Mouse (Mus musculus): Measurements from ENCODE around the gene Ovol1. TPM values are rescaled to one million over a fixed set of nuclear protein-coding genes. Genes with fewer than 3 reads are reported as not detected.

Ovol1 gene
- polyA plus RNA-seq, 1 experiment from 2014 or later, result 0.35 TPM

DNA sequence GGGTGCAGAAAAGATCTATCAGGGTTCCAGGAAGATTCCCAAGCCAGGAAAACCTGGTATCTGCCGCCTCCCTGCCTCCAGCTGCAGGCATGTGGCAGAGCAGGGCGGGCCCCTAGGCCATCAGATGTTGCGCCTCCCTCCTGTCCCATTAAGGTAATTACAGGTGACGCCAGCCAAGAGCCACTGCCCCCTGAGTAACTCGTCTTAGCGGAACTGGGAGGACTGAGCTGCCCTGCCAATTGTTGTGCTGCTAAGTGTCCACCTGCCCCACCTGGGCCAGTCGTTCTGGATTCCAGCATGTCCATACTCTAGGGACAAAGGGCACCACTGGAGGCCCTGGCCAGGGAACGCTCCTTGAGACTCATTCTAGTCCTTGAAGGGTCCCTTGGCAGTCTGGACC is 6.6 kb downstream of the Ovol1 start:
- Histone ChIP-seq H3K27ac (ENCODE audit: low read depth, low read length) (no peak overlapping the region), H3K4me3 (ENCODE audit: low read depth, low read length) (no peak overlapping the region), H3K4me1 (replicated peaks; ENCODE audit: control insufficient read depth, insufficient read depth, low read length) (no peaks in the 10 kb centered on the region), H3K9ac (ENCODE audit: low read length) (no peak overlapping the region), H3K36me3 (ENCODE audit: control insufficient read depth, insufficient read depth, low read length) (no peaks in the 10 kb centered on the region), H3K4me2 (ENCODE audit: low read depth, low read length, severe bottlenecking) (no peak overlapping the region), H3K27me3 (ENCODE audit: control insufficient read depth, insufficient read depth, low read length) (peaks cover 16% of the 10 kb centered on the region), H3K9me3 (ENCODE audit: control insufficient read depth, low read length) (no peaks in the 10 kb centered on the region)
- 57% methylated on average over 8 of the region's 8 CpGs for WGBS
- ATAC-seq (replicated peaks; ENCODE audit: low FRiP score), result no peak
- DNase-seq (ENCODE audit: low spot score), result no peak

DNA sequence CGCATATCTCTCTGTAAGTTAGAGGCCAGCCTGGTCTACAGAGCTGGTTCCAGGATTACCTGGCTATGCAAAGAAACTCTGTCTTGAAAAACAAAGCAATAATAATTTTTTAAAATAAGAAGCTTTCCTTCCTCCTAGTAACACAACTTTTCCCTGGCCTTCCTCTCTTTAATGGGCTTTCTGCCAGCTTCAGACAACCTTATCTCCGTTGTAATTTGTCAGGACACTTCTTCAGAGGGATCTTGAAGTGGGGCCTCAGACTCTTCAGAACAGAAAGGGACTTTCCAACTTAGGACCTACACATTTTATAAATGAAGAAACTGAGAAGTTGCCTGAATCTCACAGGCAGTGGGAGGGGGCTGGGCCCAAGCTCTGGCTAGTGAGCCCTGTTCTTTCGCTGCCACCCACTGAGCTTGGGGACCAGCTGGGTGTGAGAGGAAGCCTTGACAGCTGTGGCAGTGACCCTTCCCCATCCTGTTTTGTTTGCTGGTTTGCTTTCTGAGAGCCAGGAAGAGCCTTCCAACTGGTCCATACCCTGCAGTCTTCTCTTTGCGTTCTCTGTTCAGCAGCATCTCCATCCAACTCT is 12.9 kb downstream of the Ovol1 start:
- no peaks in the 10 kb centered on the region for H3K27me3 ChIP-seq (ENCODE audit: control insufficient read depth, insufficient read depth, low read length)
- ATAC-seq (replicated peaks; ENCODE audit: low FRiP score), result no peak
- no peaks in the 10 kb centered on the region for H3K9me3 ChIP-seq (ENCODE audit: control insufficient read depth, low read length)
- H3K36me3 ChIP-seq (ENCODE audit: control insufficient read depth, insufficient read depth, low read length), result no peaks in the 10 kb centered on the region
- no peak overlapping the region for H3K27ac ChIP-seq (ENCODE audit: low read depth, low read length)
- H3K4me1 ChIP-seq (replicated peaks; ENCODE audit: control insufficient read depth, insufficient read depth, low read length), result no peaks in the 10 kb centered on the region
- H3K9ac ChIP-seq (ENCODE audit: low read length), result no peak overlapping the region
- H3K4me3 ChIP-seq (ENCODE audit: low read depth, low read length), result no peak overlapping the region
- DNase-seq (ENCODE audit: low spot score), result no peak
- no peak overlapping the region for H3K4me2 ChIP-seq (ENCODE audit: low read depth, low read length, severe bottlenecking)
- WGBS, result 81% methylated on average over 4 of the region's 4 CpGs

DNA sequence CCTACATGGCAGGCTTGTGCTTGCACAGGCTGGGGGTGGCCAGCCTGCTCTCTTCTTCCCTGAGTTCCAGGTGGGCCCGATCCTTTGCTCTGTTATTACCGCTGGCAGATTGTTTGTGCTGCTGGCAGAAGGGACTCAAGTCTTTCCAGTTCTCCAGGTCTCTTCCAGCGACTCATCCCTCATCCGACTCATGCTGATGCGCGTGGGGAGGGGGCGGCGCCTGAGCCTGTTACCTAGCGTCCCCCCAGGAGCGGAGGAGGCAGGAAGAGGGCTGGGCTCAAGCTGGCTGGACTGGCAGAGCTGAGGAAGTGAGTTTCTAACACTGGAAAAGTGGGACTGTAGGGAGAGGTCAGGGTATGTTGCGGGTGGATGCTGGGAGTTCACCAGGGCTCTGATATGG is 16.4 kb downstream of the Ovol1 start:
- 56% methylated on average over 11 of the region's 11 CpGs for WGBS
- no peak overlapping the region for H3K4me3 ChIP-seq (ENCODE audit: low read depth, low read length)
- no peak overlapping the region for H3K9ac ChIP-seq (ENCODE audit: low read length)
- no peak overlapping the region for H3K4me2 ChIP-seq (ENCODE audit: low read depth, low read length, severe bottlenecking)
- ATAC-seq (replicated peaks; ENCODE audit: low FRiP score) (no peak), DNase-seq (ENCODE audit: low spot score) (no peak)
- H3K27ac ChIP-seq (ENCODE audit: low read depth, low read length), result no peak overlapping the region
- H3K36me3 ChIP-seq (ENCODE audit: control insufficient read depth, insufficient read depth, low read length), result no peaks in the 10 kb centered on the region
- no peaks in the 10 kb centered on the region for H3K27me3 ChIP-seq (ENCODE audit: control insufficient read depth, insufficient read depth, low read length)
- no peaks in the 10 kb centered on the region for H3K4me1 ChIP-seq (replicated peaks; ENCODE audit: control insufficient read depth, insufficient read depth, low read length)
- no peaks in the 10 kb centered on the region for H3K9me3 ChIP-seq (ENCODE audit: control insufficient read depth, low read length)

DNA sequence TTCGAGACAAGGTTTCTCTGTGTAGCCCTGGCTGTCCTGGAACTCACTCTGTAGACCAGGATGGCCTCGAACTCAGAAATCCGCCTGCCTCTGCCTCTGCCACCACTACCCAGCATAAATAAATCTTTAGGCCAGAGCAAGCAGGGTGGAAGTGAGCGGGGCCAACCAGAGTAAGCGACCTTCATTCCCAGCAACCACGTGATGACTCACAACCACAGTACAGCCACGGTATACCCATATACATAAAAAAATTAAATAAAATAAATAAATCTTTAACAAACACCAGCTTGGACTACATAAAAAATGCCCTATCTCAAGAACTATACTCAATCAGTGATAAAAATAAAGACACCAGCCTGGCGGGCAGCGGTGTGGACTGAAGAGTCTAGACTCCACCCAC is 17.1 kb downstream of the Ovol1 start:
- H3K9me3 ChIP-seq (ENCODE audit: control insufficient read depth, low read length), result no peaks in the 10 kb centered on the region
- no peak overlapping the region for H3K4me3 ChIP-seq (ENCODE audit: low read depth, low read length)
- no peaks in the 10 kb centered on the region for H3K36me3 ChIP-seq (ENCODE audit: control insufficient read depth, insufficient read depth, low read length)
- DNase-seq (ENCODE audit: low spot score) (no peak), ATAC-seq (replicated peaks; ENCODE audit: low FRiP score) (no peak)
- no peak overlapping the region for H3K27ac ChIP-seq (ENCODE audit: low read depth, low read length)
- no peak overlapping the region for H3K9ac ChIP-seq (ENCODE audit: low read length)
- no peaks in the 10 kb centered on the region for H3K4me1 ChIP-seq (replicated peaks; ENCODE audit: control insufficient read depth, insufficient read depth, low read length)
- no peak overlapping the region for H3K4me2 ChIP-seq (ENCODE audit: low read depth, low read length, severe bottlenecking)
- H3K27me3 ChIP-seq (ENCODE audit: control insufficient read depth, insufficient read depth, low read length), result no peaks in the 10 kb centered on the region
- 92% methylated on average over 9 of the region's 9 CpGs for WGBS

DNA sequence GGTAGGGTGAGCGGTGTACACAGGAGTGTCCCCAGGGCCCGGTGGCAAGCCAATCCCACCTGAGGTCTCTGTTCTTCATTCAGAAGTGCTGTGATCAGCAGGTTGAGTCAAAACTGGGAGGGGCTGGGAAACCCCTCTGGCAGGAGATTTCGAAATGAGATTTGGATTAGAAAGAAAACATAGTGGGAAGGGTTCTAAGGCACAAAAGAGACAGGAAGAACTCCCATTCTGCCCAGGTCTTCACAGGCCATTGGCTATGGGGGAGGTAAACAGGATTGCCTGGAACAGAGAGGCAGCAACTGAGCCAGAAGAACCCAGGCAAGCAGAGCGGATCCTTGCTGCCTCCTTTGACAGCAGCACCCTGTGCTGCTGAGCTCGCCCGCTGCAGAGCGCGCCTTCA is 21.7 kb downstream of the Ovol1 start:
- Histone ChIP-seq H3K27ac (ENCODE audit: low read depth, low read length) (no peak overlapping the region), H3K4me1 (replicated peaks; ENCODE audit: control insufficient read depth, insufficient read depth, low read length) (no peaks in the 10 kb centered on the region), H3K36me3 (ENCODE audit: control insufficient read depth, insufficient read depth, low read length) (no peaks in the 10 kb centered on the region), H3K4me3 (ENCODE audit: low read depth, low read length) (no peak overlapping the region), H3K27me3 (ENCODE audit: control insufficient read depth, insufficient read depth, low read length) (no peaks in the 10 kb centered on the region), H3K9ac (ENCODE audit: low read length) (no peak overlapping the region), H3K4me2 (ENCODE audit: low read depth, low read length, severe bottlenecking) (no peak overlapping the region), H3K9me3 (ENCODE audit: control insufficient read depth, low read length) (no peaks in the 10 kb centered on the region)
- 68% methylated on average over 8 of the region's 8 CpGs for WGBS
- no peak for DNase-seq (ENCODE audit: low spot score)
- ATAC-seq (replicated peaks; ENCODE audit: low FRiP score), result no peak

DNA sequence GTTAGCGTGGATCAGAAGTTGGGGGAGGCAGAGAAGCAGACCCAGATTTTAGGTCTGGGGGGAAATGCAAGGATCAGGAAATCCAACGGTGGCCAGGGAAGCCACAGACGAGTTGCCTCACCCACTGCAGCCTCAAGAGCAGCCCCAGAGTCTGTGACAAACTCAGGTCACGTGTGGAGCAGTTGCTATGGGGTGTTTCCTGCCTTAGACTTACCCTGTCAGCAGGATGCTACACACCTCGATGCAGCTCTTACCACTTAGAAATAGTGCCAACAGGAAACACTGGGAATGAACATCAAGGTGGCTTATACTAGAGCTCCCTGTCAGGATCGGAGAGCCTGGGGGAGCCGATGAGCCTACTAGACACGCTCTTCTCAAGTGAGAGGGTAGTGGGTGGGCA is 27.9 kb downstream of the Ovol1 start:
- ATAC-seq (replicated peaks; ENCODE audit: low FRiP score) (no peak), DNase-seq (ENCODE audit: low spot score) (no peak)
- Histone ChIP-seq H3K27ac (ENCODE audit: low read depth, low read length) (no peak overlapping the region), H3K27me3 (ENCODE audit: control insufficient read depth, insufficient read depth, low read length) (no peaks in the 10 kb centered on the region), H3K4me2 (ENCODE audit: low read depth, low read length, severe bottlenecking) (no peak overlapping the region), H3K4me1 (replicated peaks; ENCODE audit: control insufficient read depth, insufficient read depth, low read length) (peaks cover 4% of the 10 kb centered on the region; the same call in 1 of the 2 replicates), H3K9me3 (ENCODE audit: control insufficient read depth, low read length) (no peaks in the 10 kb centered on the region), H3K36me3 (ENCODE audit: control insufficient read depth, insufficient read depth, low read length) (no peaks in the 10 kb centered on the region), H3K9ac (ENCODE audit: low read length) (no peak overlapping the region), H3K4me3 (ENCODE audit: low read depth, low read length) (no peak overlapping the region)
- 77% methylated on average over 8 of the region's 8 CpGs for WGBS

DNA sequence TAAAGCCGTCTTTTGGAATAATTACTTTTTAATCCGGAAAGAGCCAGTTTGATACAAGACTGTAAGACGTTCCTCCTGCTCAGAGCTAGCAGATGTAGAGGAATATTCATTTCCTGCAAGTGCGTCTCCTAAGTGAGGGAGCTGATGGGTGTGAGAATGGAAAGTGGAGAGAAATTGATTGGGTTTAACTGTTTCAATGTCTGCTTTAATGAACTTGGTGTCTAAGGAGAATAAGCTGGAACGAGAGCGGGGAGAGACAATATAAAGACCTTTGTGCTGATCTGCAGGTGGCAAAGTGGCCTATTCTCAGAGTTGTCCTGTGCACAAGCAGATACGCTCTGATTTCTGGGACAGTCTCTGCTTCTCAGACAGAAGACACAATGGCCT is 30.3 kb downstream of the Ovol1 start:
- no peak for ATAC-seq (replicated peaks; ENCODE audit: low FRiP score)
- no peak overlapping the region for H3K9ac ChIP-seq (ENCODE audit: low read length)
- no peak overlapping the region for H3K4me3 ChIP-seq (ENCODE audit: low read depth, low read length)
- 31% methylated on average over 7 of the region's 7 CpGs for WGBS
- H3K27me3 ChIP-seq (ENCODE audit: control insufficient read depth, insufficient read depth, low read length), result no peaks in the 10 kb centered on the region
- no peak overlapping the region for H3K4me2 ChIP-seq (ENCODE audit: low read depth, low read length, severe bottlenecking)
- H3K4me1 ChIP-seq (replicated peaks; ENCODE audit: control insufficient read depth, insufficient read depth, low read length), result peaks cover 4% of the 10 kb centered on the region; the same call in 1 of the 2 replicates
- no peaks in the 10 kb centered on the region for H3K9me3 ChIP-seq (ENCODE audit: control insufficient read depth, low read length)
- no peak overlapping the region for H3K27ac ChIP-seq (ENCODE audit: low read depth, low read length)
- no peaks in the 10 kb centered on the region for H3K36me3 ChIP-seq (ENCODE audit: control insufficient read depth, insufficient read depth, low read length)
- no peak for DNase-seq (ENCODE audit: low spot score)

DNA sequence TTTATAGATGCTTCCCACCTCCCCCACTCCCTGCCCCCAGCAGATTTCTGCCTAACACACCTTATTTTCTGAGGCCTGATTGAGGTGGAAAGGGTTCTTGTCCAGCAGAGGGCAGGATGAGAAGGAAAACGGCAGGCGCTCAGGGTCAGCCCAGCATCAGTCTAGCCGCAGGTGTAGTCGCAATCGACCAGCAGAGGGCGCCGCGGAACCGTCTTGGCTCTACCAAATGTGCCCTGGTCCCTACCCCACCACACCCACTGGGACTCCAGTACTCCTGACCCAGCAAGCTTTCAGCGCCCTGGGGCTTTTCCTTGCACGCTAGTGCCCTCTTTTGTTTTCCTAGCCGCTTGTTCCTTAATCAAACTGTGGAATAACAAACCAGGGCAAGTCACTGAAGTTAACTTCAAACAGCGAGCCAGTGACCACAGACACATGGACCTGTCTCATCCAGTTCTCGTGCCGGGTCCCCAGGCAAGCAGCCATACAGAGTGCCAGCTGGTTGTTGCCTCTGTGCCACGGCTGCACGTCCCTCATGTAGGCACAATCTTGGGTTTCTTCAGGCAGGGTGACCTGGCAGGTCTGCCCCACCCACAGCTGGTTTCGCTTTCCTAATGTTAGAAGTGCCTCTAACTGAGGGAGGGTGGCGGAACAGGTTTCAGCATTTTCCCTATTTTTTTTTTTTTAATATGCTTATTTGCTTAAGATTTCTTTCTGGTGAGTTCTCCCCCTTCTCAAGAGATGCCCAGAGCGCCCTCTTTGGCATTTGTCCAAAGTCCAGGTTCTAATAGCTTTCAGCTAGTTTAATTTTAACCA is 30.9 kb downstream of the Ovol1 start:
- Histone ChIP-seq H3K9me3 (ENCODE audit: control insufficient read depth, low read length) (no peaks in the 10 kb centered on the region), H3K27ac (ENCODE audit: low read depth, low read length) (no peak overlapping the region), H3K4me3 (ENCODE audit: low read depth, low read length) (no peak overlapping the region), H3K4me2 (ENCODE audit: low read depth, low read length, severe bottlenecking) (peak overlapping the region; percentile 29; the same call in 1 of the 2 replicates), H3K27me3 (ENCODE audit: control insufficient read depth, insufficient read depth, low read length) (no peaks in the 10 kb centered on the region), H3K4me1 (replicated peaks; ENCODE audit: control insufficient read depth, insufficient read depth, low read length) (peaks cover 4% of the 10 kb centered on the region; the same call in 1 of the 2 replicates), H3K36me3 (ENCODE audit: control insufficient read depth, insufficient read depth, low read length) (no peaks in the 10 kb centered on the region), H3K9ac (ENCODE audit: low read length) (no peak overlapping the region)
- 15% methylated on average over 20 of the region's 20 CpGs for WGBS
- DNase-seq (ENCODE audit: low spot score) (peak; percentile 98), ATAC-seq (replicated peaks; ENCODE audit: low FRiP score) (peak; percentile 91)

DNA sequence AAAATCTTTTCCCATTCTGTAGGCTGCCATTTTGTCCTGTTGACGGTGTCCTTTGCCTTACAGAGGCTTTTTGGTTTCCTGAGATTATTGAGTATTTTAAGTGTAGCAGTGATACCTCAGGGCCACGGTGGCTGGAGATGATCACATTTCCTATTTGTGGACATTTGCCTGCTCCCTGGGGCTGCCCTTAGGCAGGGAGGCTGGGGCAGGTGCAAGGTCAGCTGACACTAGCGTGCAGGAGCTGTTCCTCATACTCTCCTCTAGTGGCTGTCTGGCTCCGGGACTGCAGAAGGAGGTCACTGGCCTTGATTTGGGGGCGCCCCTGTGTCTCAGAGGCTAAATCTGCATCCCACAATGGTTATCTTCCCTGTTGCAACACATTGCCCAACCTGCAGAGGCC is 35.2 kb downstream of the Ovol1 start:
- Histone ChIP-seq H3K4me3 (ENCODE audit: low read depth, low read length) (no peak overlapping the region), H3K27ac (ENCODE audit: low read depth, low read length) (no peak overlapping the region), H3K27me3 (ENCODE audit: control insufficient read depth, insufficient read depth, low read length) (no peaks in the 10 kb centered on the region), H3K36me3 (ENCODE audit: control insufficient read depth, insufficient read depth, low read length) (no peaks in the 10 kb centered on the region), H3K9me3 (ENCODE audit: control insufficient read depth, low read length) (no peaks in the 10 kb centered on the region), H3K4me1 (replicated peaks; ENCODE audit: control insufficient read depth, insufficient read depth, low read length) (peaks cover 4% of the 10 kb centered on the region; the same call in 1 of the 2 replicates), H3K4me2 (ENCODE audit: low read depth, low read length, severe bottlenecking) (no peak overlapping the region), H3K9ac (ENCODE audit: low read length) (no peak overlapping the region)
- whole genome bisulfite sequencing, result 74% methylated on average over 5 of the region's 5 CpGs
- DNase-seq (ENCODE audit: low spot score) (no peak), ATAC-seq (replicated peaks; ENCODE audit: low FRiP score) (no peak)
